Mouse (Mus musculus) kidney, embryonic 16.5 days (tissue): ENCODE results near the gene Apol7b. TPM values are rescaled to one million over a fixed set of nuclear protein-coding genes. Genes with fewer than 3 reads are reported as not detected.
"Not testable (repeated sequence)": the region's sequence is repeated elsewhere in the genome, so short reads cannot be mapped to it uniquely, and the experiment has no call there.

Experiments used
- ATAC-seq: fragments of 200-750 bp; cut with Nextera tagmentation; 2 replicates; pipeline ENCODE4 v1.8.0; 2017; ENCODE audit warnings: moderate TSS enrichment; ENCODE audit not compliant: low FRiP score, low TSS enrichment
- H3K27ac ChIP-seq: fragments of 300-500 bp; sonication (generic); 2 replicates; pipeline ENCODE4 v1.5.1; 2014; ENCODE audit warnings: low read length
- H3K27me3 ChIP-seq: fragments of 300-500 bp; sonication (generic); 2 replicates; pipeline ENCODE4 v1.6.1; 2014; ENCODE audit warnings: low read length, control low read depth, mixed read lengths; ENCODE audit not compliant: insufficient read depth
- H3K36me3 ChIP-seq: fragments of 300-500 bp; sonication (generic); 2 replicates; pipeline ENCODE4 v1.6.1; 2014; ENCODE audit warnings: low read length, control low read depth, mixed read lengths; ENCODE audit not compliant: insufficient read depth
- H3K4me1 ChIP-seq: fragments of 300-500 bp; sonication (generic); 2 replicates; pipeline ENCODE4 v1.6.1; 2014; ENCODE audit warnings: low read length, control low read depth, mixed read lengths; ENCODE audit not compliant: insufficient read depth
- H3K4me2 ChIP-seq: fragments of 300-500 bp; sonication (generic); replicated peaks from 2 replicates; pipeline ENCODE4 v1.6.1; 2014; ENCODE audit warnings: low read depth, low read length
- H3K4me3 ChIP-seq: fragments of 300-500 bp; sonication (generic); 2 replicates; pipeline ENCODE4 v1.5.1; 2014; ENCODE audit warnings: mild to moderate bottlenecking, low read length
- H3K9ac ChIP-seq: fragments of 300-500 bp; sonication (generic); replicated peaks from 2 replicates; pipeline ENCODE4 v1.6.1; 2014; ENCODE audit warnings: low read length
- H3K9me3 ChIP-seq: fragments of 300-500 bp; sonication (generic); 2 replicates; pipeline ENCODE4 v1.6.1; 2016; ENCODE audit warnings: low read length, control low read depth
- WGBS: fragments of 180-500 bp; shearing (Covaris S2); extraction: QIAGEN DNeasy Blood & Tissue Kit; methylation state at CpG from one replicate; pipeline ENCODE4 v1.1.7; 2014; 5-methylcytosine and 5-hydroxymethylcytosine counted together
- polyA plus RNA-seq: library from polyadenylated mRNA; unstranded; fragments of >200 nt; fragmentation: Nextera tagmentation; extraction: Ambion mirVana; gene quantifications from 2 replicates; pipeline ENCODE4 v1.2.1, GENCODE M21; 2015

Apol7b gene
- polyA plus RNA-seq, 1 experiment from 2014 or later = 0.12 TPM

DNA sequence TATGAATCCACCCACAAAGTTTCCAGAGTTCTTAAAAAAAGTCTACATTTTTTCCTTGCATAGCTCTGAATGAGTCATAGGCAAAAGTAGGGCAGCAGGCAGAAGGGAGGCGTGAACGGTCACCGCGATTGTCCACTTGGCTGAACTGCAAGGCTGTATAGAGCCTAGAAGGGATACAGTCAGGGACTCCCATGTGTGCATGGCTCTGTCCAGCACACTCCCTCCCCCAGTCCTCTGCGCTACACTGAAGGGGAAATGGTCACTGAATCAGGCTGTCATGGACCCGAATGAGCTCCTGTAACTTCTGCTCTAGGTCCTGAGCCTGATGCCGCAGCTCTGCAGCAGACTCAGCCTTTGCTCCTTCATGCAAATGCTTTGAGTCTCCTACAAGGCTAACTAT lies 24.4 kb downstream of the Apol7b start:
- 46% methylated on average over 3 of the region's 7 CpGs for WGBS
- not testable (repeated sequence) for H3K4me2 ChIP-seq, H3K36me3 ChIP-seq, ATAC-seq, H3K4me1 ChIP-seq, H3K9me3 ChIP-seq, H3K9ac ChIP-seq, H3K27me3 ChIP-seq, H3K27ac ChIP-seq, H3K4me3 ChIP-seq

DNA sequence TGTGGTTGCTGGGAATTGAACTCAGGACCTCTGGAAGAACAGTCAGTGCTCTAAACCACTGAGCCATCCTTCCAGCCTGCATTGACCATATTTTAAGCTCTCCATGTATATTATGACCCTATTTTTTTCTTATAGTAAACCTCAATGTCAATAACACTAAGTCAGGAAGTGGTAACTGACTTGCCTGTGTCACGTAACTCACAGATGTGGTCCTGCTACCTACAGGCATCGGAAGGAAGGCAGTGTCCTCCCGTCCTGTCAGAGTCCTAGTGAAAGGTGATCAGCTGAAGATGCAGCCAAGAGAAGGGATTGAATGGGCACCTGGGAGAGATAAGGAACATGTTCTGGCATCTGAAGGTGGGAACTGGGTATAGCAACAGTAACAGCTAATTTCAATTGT lies 27.6 kb downstream of the Apol7b start:
- not testable (repeated sequence) for ATAC-seq, H3K4me3 ChIP-seq, H3K27ac ChIP-seq, H3K4me1 ChIP-seq, H3K9ac ChIP-seq, H3K36me3 ChIP-seq, H3K4me2 ChIP-seq, H3K27me3 ChIP-seq, H3K9me3 ChIP-seq
- no CpG with 5 or more reads among the region's 3 CpGs for WGBS

DNA sequence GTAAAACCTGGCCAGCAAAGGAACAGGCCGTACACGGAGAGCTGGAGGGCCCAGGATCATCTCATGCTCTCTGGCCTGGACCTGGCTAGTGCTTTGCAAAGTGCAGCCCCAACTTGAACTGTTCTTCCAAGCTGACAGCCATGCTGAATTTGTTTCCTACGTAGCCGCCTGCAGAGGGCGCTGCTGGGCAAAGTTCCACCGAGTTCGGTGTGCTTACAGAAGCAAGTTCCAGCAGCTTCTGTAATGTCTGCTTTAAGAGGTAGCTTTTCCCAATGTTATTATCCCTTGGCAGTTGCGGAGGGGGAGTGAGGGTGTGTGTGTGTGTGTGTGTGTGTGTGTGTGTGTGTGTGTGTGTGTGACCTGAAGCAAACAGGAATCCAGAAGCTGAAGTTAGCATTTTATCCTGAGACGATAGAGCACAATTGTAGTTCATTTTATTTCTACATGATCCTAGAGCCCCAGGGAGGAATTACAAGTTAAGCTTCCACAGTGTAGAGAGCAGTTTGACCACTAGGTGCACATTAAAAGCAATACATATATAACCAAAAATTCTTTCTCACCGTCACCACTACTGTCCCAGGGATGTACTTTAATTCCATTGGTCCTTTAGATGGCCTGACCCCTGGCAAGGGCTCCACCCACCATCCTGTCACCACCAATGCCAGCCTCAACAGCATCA lies 30.5 kb downstream of the Apol7b start:
- H3K4me2 ChIP-seq, ATAC-seq: not testable (repeated sequence)
- WGBS = 21% methylated on average over 2 of the region's 10 CpGs

DNA sequence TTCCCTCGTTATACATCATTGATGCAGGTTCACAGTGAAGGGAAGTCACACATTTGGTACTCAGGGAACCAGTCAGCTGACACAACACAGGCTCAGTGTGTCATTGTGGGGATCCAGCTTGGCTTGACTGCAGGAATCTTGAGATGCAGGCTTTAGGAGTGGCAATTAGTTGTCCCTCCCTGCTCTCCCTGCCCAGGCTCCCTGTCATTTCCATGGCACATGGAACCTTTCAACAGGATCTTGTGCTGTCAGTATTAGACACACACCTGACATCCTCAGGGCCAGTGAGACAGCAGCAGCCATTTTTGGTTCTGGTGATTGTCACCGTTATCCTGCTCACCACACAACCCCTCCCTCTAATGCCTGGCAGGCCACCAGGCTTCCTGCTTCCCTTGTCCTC lies 31.6 kb downstream of the Apol7b start:
- 65% methylated on average over 2 of the region's 2 CpGs for WGBS
- not testable (repeated sequence) for H3K9ac ChIP-seq, H3K36me3 ChIP-seq, ATAC-seq, H3K4me2 ChIP-seq, H3K4me3 ChIP-seq, H3K27ac ChIP-seq, H3K27me3 ChIP-seq, H3K9me3 ChIP-seq, H3K4me1 ChIP-seq

More for the DNA sequence above, 30.5 kb downstream of the Apol7b start:
- not testable (repeated sequence) for H3K27ac ChIP-seq, H3K36me3 ChIP-seq, H3K9ac ChIP-seq, H3K4me3 ChIP-seq, H3K27me3 ChIP-seq, H3K4me1 ChIP-seq, H3K9me3 ChIP-seq

- not testable (repeated sequence) for H3K4me3 ChIP-seq, H3K27me3 ChIP-seq, H3K27ac ChIP-seq, H3K4me2 ChIP-seq, H3K9ac ChIP-seq, H3K9me3 ChIP-seq, ATAC-seq, H3K4me1 ChIP-seq, H3K36me3 ChIP-seq
- WGBS = 25% methylated on average over 4 of the region's 4 CpGs
Measured at GRCm38 (mm10) chr15:77412695-77413094, 34.6 kb downstream of the Apol7b start.

GRCm38 (mm10) chr15:77411035-77411434 lies 36.3 kb downstream of the Apol7b start, which contains the start of gene Apol9a:
Apol9a (minus strand) TSS chr15:77411135.
- not testable (repeated sequence) for H3K9me3 ChIP-seq, H3K4me1 ChIP-seq, H3K4me3 ChIP-seq, ATAC-seq, H3K9ac ChIP-seq, H3K36me3 ChIP-seq, H3K27ac ChIP-seq, H3K4me2 ChIP-seq, H3K27me3 ChIP-seq
- no CpG with 5 or more reads among the region's 4 CpGs for WGBS

DNA sequence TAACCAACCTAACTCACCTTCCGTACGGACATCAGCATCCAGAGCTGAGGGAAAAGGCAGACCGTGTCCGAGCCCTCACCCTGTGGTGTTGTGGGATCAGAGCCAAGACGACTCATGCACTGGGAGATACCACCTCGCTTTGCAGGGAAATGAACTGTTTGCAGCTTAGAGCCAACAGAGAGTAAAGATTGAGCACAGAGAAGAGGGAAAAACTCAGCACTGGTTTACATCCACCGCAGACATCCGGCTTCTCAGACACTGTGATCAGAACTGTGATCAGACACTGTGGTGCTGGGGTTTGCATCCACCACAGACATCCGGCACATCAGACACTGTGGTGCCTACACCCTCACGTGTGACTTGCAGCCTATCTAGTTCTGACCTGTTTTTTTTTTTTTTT lies 40.9 kb downstream of the Apol7b start:
- not testable (repeated sequence) for H3K9me3 ChIP-seq, H3K4me2 ChIP-seq, H3K4me3 ChIP-seq, H3K9ac ChIP-seq, H3K4me1 ChIP-seq, H3K27ac ChIP-seq, H3K27me3 ChIP-seq, H3K36me3 ChIP-seq, ATAC-seq
- WGBS = 74% methylated on average over 10 of the region's 10 CpGs

DNA sequence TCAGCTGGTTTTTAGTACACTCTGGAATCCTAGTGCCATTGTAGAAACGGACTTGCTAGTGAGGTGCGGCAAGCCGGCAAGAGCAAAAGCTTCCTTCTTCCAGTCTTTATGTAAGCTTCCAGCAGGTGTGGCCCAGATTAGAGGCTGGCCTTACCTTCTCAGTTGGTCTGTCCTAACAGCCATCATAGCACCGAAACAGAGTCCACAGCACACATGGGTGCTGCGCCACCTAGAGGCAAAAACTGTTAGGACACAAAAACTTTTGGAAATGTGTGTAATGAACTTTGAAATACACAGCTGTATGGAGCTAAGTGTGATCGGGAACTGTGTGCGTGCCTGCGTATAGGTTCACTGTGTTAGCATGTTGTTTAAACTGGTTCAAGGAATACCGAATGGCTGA lies 48.3 kb downstream of the Apol7b start, which contains the start of gene Apol7a:
Gene Apol7a, minus strand, starts transcription at position 84 of the 400 bp plus-strand sequence.
- not testable (repeated sequence) for H3K4me2 ChIP-seq, H3K9ac ChIP-seq, ATAC-seq, H3K36me3 ChIP-seq, H3K4me3 ChIP-seq, H3K27ac ChIP-seq, H3K27me3 ChIP-seq, H3K4me1 ChIP-seq, H3K9me3 ChIP-seq
- WGBS = 61% methylated on average over 9 of the region's 9 CpGs

DNA sequence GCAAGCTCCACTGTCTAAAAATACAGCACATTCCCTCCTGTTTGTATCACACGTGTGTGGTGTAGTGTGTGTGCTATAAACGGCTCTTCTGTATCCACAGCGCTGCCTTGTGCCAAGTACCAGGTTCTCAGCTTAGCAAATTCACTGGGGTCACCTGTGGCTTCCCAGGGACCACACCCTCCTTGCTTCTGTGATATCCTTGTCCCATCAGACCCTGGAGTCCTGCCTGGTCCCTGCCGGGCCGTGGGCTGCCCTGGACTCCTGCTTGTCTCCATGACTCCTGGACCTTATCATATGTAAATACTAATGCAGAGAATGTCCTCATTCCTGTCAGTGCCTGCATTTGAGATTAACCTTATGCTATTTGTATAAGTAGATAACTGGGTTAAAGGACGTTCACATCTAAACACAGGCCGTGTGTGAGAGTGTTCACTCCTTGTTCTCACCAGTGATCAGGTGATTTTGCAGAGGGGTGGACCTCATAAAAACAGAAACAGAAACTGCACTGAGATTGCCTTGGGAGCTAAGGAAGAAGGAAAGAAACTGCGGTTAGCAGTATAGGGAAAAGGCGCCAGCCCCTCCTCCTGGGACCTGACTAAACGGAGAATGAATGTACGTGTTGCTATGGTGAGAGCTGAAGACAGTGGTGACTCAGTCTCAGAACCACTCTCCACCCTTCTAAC lies 49.7 kb downstream of the Apol7b start:
- H3K4me2 ChIP-seq, H3K27me3 ChIP-seq, H3K4me1 ChIP-seq, H3K9ac ChIP-seq, H3K4me3 ChIP-seq, H3K36me3 ChIP-seq, H3K9me3 ChIP-seq, ATAC-seq, H3K27ac ChIP-seq: not testable (repeated sequence)
- WGBS = 69% methylated on average over 11 of the region's 11 CpGs

- ATAC-seq, H3K27ac ChIP-seq, H3K36me3 ChIP-seq, H3K4me2 ChIP-seq, H3K4me1 ChIP-seq, H3K9ac ChIP-seq, H3K9me3 ChIP-seq, H3K4me3 ChIP-seq, H3K27me3 ChIP-seq: not testable (repeated sequence)
- 65% methylated on average over 3 of the region's 3 CpGs for WGBS
Measured at GRCm38 (mm10) chr15:77393832-77394231, 53.5 kb downstream of the Apol7b start.
